Comparison of ENCODE assay signal across 8 mouse cellular contexts in the genomic region with DNA sequence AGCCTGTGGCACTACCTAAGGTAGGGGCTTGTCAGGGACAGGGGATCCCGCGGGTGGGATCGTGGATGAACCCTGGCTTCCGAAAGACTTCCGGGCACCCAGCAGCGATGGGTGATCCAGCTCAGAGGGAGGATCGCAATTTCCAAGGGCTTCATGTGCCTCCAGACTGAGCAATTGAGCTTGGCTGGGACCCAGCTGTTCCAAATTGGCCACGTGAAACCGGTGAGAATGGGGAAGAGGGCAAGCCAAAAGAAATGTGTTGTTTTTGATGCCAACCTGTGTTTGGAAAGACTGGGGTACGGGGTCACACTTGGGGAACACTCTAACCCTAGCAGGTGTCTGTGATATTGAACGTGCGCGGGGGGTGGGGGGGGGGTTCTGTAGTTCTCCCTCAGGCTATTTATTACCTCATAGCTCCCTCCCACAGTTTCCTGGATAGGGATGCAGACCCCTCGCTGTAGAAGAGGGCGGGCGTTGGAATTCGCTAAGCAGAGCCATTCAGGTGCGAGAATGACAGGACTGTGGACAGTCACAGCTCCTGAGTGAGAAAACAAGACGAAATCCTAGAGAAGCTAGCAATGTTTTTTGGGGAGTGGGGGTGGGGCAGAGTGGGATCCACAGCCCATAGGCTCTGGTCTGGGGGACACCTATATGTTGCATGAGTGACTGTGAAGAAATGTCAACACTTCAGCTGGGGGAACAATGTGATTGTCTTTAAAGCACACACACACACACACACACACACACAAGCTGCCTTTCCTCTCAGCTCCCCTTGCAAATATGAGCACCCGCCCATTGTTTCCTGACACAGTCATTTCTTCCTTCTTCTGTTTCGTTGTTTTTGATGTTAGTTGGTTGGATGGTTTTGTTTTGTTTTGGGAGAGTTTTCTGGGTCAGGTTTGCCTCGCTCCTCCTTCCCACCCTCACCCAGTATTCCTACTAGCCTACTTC. TPM values are rescaled to one million over a fixed set of nuclear protein-coding genes. Genes with fewer than 3 reads are reported as not detected.
DNase-seq lines count a peak whose midpoint lies in the region; ATAC-seq and TF ChIP-seq lines count a peak whose summit lies in the region.

No protein-coding gene starts in this region.

- no peaks in the 10 kb centered on the region for H3K9me3 ChIP-seq in forebrain, embryonic 10.5 days
- no peaks in the 10 kb centered on the region for H3K9me3 ChIP-seq in midbrain, embryonic 15.5 days

- WGBS in forebrain, embryonic 10.5 days: 17% methylated on average over 22 of the region's 22 CpGs
- 11% methylated on average over 22 of the region's 22 CpGs for WGBS in midbrain, embryonic 15.5 days

- peak; percentile 46 for ATAC-seq in midbrain, embryonic 15.5 days (replicated peaks)
- no peak for ATAC-seq in monocyte, adult 5-6 weeks (replicated peaks; ENCODE audit: insufficient number of reproducible peaks, low FRiP score, low TSS enrichment, poor library complexity, severe bottlenecking)
- no peak for ATAC-seq in megakaryocyte-erythroid progenitor cell, adult 5-6 weeks (replicated peaks; ENCODE audit: low FRiP score, low TSS enrichment, poor library complexity, severe bottlenecking)

- no peak for DNase-seq in layer of hippocampus, adult 2 months (ENCODE audit: low spot score in 2 of 2)
- no peak for DNase-seq in layer of hippocampus, adult 8-10 months (ENCODE audit: low spot score in 2 of 2)
- DNase-seq in NIH3T3 (ENCODE audit: low read depth): peak; percentile 38
- no peak for DNase-seq in forebrain, embryonic 10.5 days (ENCODE audit: extremely low spot score, low spot score)
- DNase-seq in induced T-regulatory cell, adult 2 months (ENCODE audit: low read depth): peak; percentile 90

- H3K4me1 ChIP-seq in forebrain, embryonic 10.5 days: peaks cover 46% of the 10 kb centered on the region
- peaks cover 35% of the 10 kb centered on the region for H3K4me1 ChIP-seq in midbrain, embryonic 15.5 days

- H3K27me3 ChIP-seq in forebrain, embryonic 10.5 days (ENCODE audit: poor library complexity, severe bottlenecking): peaks cover 76% of the 10 kb centered on the region
- 0 out of 2 replicates have a peak, but pooled peaks cover 2% of the 10 kb centered on the region for H3K27me3 ChIP-seq in midbrain, embryonic 15.5 days (replicated peaks)

- peak overlapping the region; percentile 87 for H3K4me3 ChIP-seq in layer of hippocampus, adult 2 months
- H3K4me3 ChIP-seq in forebrain, embryonic 10.5 days: peak overlapping the region; percentile 69
- peak overlapping the region; percentile 74 for H3K4me3 ChIP-seq in midbrain, embryonic 15.5 days

- peak overlapping the region; percentile 86 for H3K9ac ChIP-seq in midbrain, embryonic 15.5 days

- no peaks in the 10 kb centered on the region for H3K36me3 ChIP-seq in forebrain, embryonic 10.5 days (replicated peaks)
- H3K36me3 ChIP-seq in midbrain, embryonic 15.5 days (replicated peaks): no peaks in the 10 kb centered on the region

- H3K4me2 ChIP-seq in midbrain, embryonic 15.5 days: peak overlapping the region; percentile 79

- TF ChIP-seq CTCF in layer of hippocampus, adult 2 months (conservative IDR thresholded peaks at IDR 0.05): no peak

- H3K27ac ChIP-seq in layer of hippocampus, adult 2 months: peak overlapping the region; percentile 99
- peak overlapping the region; percentile 62; the same call in 1 of the 2 replicates for H3K27ac ChIP-seq in forebrain, embryonic 10.5 days
- peak overlapping the region; percentile 90 for H3K27ac ChIP-seq in midbrain, embryonic 15.5 days

RNA-seq across cellular contexts. Expression of a gene that starts 57.5 kb away (rescaled TPM):
- 10 to 100 TPM; 72.0 to 77.6 TPM for total RNA-seq in layer of hippocampus, adult 2 months (2021)
- 10 to 100 TPM; 69.2 to 92.1 (median 76.4) TPM for total RNA-seq in layer of hippocampus, adult 8-10 months (2022)
- 1.5 and 2.2 TPM in 2 replicates for polyA plus RNA-seq in forebrain, embryonic 10.5 days (2016; fragmentation: Nextera tagmentation; extraction: Ambion mirVana)
- polyA plus RNA-seq in midbrain, embryonic 15.5 days (2015; fragmentation: Nextera tagmentation; extraction: Ambion mirVana): 32.3 and 34.0 TPM in 2 replicates
- total RNA-seq in monocyte, adult 5-6 weeks (2017): 128 to 224 TPM (median 134 TPM) in 3 replicates
- total RNA-seq in megakaryocyte-erythroid progenitor cell, adult 5-6 weeks (2014; fragmentation: Nextera tagmentation): 34.1 and 50.0 TPM in 2 replicates
- 24.7 and 32.6 TPM in 2 replicates for total RNA-seq in megakaryocyte-erythroid progenitor cell, adult 5-6 weeks (2017)

Comparison
In these comparisons a context has a peak if more than half of its experiments do, and no peak if none do; other contexts are left out.
1. DNase-seq: peak in NIH3T3 (single experiment) and induced T-regulatory cell, adult 2 months (single experiment); none in layer of hippocampus, adult 2 months (0 of 2), layer of hippocampus, adult 8-10 months (0 of 2) and forebrain, embryonic 10.5 days (single experiment).
2. Peak in every context shown above with its lines, with median percentiles within 50 percentile points of each other: H3K27ac ChIP-seq and H3K4me3 ChIP-seq.